Mouse (Mus musculus): Measurements from ENCODE around the gene Aqp5. TPM values are rescaled to one million over a fixed set of nuclear protein-coding genes. Genes with fewer than 3 reads are reported as not detected.

The Aqp5 gene
- polyA plus RNA-seq, 1 experiment from 2014 or later: 1.1 TPM

DNA sequence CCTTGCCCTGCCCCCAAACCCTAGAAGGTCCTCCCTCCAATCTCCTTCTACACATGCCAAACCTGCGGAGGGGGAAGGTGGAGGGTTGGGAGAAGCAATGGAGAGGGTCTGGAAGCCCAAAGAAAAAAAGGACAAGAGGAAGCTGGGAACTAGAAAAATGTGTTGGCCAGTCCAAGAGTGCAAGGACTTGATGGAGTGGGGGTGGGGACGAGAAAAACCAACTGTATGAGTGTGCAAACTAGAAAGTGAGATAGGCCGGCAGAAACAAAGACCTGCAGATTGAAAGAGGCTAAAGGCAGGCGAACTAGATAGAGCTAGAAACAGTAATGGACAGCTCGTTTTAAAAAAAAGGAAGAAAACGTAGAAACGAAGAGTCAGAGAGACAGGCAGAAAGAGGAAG lies 878 bp upstream of the Aqp5 start:
- Histone ChIP-seq H3K4me2 (ENCODE audit: low read length) (no peak overlapping the region), H3K36me3 (ENCODE audit: control insufficient read depth, insufficient read depth, low read length) (no peaks in the 10 kb centered on the region), H3K27ac (ENCODE audit: low read length) (no peak overlapping the region), H3K4me1 (ENCODE audit: control insufficient read depth, insufficient read depth, low read length) (peaks cover 8% of the 10 kb centered on the region), H3K27me3 (ENCODE audit: control insufficient read depth, insufficient read depth, low read depth, low read length) (peaks cover 76% of the 10 kb centered on the region), H3K4me3 (ENCODE audit: low read depth, low read length) (no peak overlapping the region), H3K9me3 (replicated peaks; ENCODE audit: control insufficient read depth, low read length, poor library complexity, severe bottlenecking) (no peaks in the 10 kb centered on the region), H3K9ac (ENCODE audit: low read depth, low read length) (no peak overlapping the region)
- ATAC-seq: no peak
- WGBS: 11% methylated on average over 7 of the region's 7 CpGs

GRCm38 (mm10) chr15:99592177-99592576 lies 1.6 kb downstream of the Aqp5 start:
- no peaks in the 10 kb centered on the region for H3K9me3 ChIP-seq (replicated peaks; ENCODE audit: control insufficient read depth, low read length, poor library complexity, severe bottlenecking)
- H3K27me3 ChIP-seq (ENCODE audit: control insufficient read depth, insufficient read depth, low read depth, low read length): peaks cover 64% of the 10 kb centered on the region
- no peak overlapping the region for H3K4me2 ChIP-seq (ENCODE audit: low read length)
- H3K4me1 ChIP-seq (ENCODE audit: control insufficient read depth, insufficient read depth, low read length): peaks cover 6% of the 10 kb centered on the region; the same call in 1 of the 2 replicates
- no peak overlapping the region for H3K4me3 ChIP-seq (ENCODE audit: low read depth, low read length)
- H3K27ac ChIP-seq (ENCODE audit: low read length): no peak overlapping the region
- no peak overlapping the region for H3K9ac ChIP-seq (ENCODE audit: low read depth, low read length)
- H3K36me3 ChIP-seq (ENCODE audit: control insufficient read depth, insufficient read depth, low read length): no peaks in the 10 kb centered on the region
- 66% methylated on average over 8 of the region's 8 CpGs for WGBS
- no peak for ATAC-seq

- no peak overlapping the region for H3K4me3 ChIP-seq (ENCODE audit: low read depth, low read length)
- H3K27me3 ChIP-seq (ENCODE audit: control insufficient read depth, insufficient read depth, low read depth, low read length): peaks cover 66% of the 10 kb centered on the region
- H3K36me3 ChIP-seq (ENCODE audit: control insufficient read depth, insufficient read depth, low read length): no peaks in the 10 kb centered on the region
- no peak overlapping the region for H3K4me2 ChIP-seq (ENCODE audit: low read length)
- H3K9ac ChIP-seq (ENCODE audit: low read depth, low read length): no peak overlapping the region
- no peak overlapping the region for H3K27ac ChIP-seq (ENCODE audit: low read length)
- H3K4me1 ChIP-seq (ENCODE audit: control insufficient read depth, insufficient read depth, low read length): peaks cover 6% of the 10 kb centered on the region; the same call in 1 of the 2 replicates
- no peak for ATAC-seq
- H3K9me3 ChIP-seq (replicated peaks; ENCODE audit: control insufficient read depth, low read length, poor library complexity, severe bottlenecking): no peaks in the 10 kb centered on the region
- WGBS: 88% methylated on average over 5 of the region's 5 CpGs
These were observed 2.3 kb downstream of the Aqp5 start for GRCm38 (mm10) chr15:99592877-99593276.

DNA sequence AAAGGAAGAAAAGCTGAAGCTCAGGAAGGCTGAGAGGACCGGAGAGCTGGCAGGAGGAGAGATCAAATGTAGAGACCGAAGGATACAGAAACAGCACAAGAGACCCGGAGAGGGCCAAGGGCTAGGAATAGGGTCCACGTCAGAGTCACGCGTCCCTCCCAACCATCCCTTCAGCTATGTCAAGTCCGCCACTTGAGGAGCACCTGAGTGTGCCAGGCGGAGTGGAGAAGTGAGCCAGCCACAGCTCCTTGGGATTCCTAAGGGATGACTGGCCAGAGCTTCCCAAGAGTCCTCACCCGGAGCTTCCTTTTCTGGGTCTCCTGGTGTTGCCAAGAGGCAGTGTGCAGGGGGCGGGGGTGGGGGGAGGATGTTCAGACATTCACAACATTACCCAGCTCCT lies 4.4 kb downstream of the Aqp5 start:
- Histone ChIP-seq H3K4me3 (ENCODE audit: low read depth, low read length) (no peak overlapping the region), H3K4me1 (ENCODE audit: control insufficient read depth, insufficient read depth, low read length) (peaks cover 11% of the 10 kb centered on the region), H3K9me3 (replicated peaks; ENCODE audit: control insufficient read depth, low read length, poor library complexity, severe bottlenecking) (no peaks in the 10 kb centered on the region), H3K9ac (ENCODE audit: low read depth, low read length) (no peak overlapping the region), H3K4me2 (ENCODE audit: low read length) (no peak overlapping the region), H3K27me3 (ENCODE audit: control insufficient read depth, insufficient read depth, low read depth, low read length) (peaks cover 47% of the 10 kb centered on the region), H3K27ac (ENCODE audit: low read length) (no peak overlapping the region), H3K36me3 (ENCODE audit: control insufficient read depth, insufficient read depth, low read length) (no peaks in the 10 kb centered on the region)
- ATAC-seq: no peak
- 90% methylated on average over 10 of the region's 10 CpGs for WGBS

DNA sequence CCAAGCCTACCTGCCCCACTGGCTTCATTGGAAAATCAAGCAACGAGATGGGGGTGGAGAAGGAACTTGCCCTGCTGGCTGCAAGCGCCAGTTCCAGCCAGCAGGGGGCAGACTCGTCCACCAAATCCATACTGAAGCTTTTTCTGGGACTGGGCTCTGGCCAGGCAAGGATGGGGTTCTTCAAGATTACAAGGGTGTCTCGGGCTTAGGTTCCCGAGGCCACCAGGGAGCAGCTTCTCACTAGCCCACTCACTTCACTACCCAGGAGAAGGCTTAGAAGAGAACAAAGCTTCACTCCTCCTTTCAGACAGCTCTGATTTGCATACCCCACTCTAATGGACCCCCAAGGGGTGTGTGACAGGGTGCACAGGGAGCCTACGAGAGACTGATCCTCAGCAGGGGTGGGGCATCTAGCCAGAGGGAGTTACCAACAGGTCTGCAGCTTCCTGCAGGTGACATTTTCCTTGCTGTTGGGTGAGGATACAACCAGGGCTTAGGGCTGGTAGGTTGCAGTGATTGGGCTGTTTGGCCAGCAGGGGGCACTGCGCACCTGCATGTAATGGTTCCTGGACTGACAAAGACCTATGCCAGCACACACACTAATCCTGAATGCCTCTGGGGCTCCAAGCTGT lies 5.6 kb downstream of the Aqp5 start:
- WGBS: 0% methylated on average over 7 of the region's 7 CpGs
- H3K9ac ChIP-seq (ENCODE audit: low read depth, low read length): peak overlapping the region; percentile 43; the same call in 1 of the 2 replicates
- peak; percentile 81 for ATAC-seq
- H3K36me3 ChIP-seq (ENCODE audit: control insufficient read depth, insufficient read depth, low read length): no peaks in the 10 kb centered on the region
- peaks cover 10% of the 10 kb centered on the region for H3K4me1 ChIP-seq (ENCODE audit: control insufficient read depth, insufficient read depth, low read length)
- peak overlapping the region; percentile 58; the same call in 1 of the 2 replicates for H3K27ac ChIP-seq (ENCODE audit: low read length)
- H3K4me3 ChIP-seq (ENCODE audit: low read depth, low read length): no peak overlapping the region
- no peaks in the 10 kb centered on the region for H3K9me3 ChIP-seq (replicated peaks; ENCODE audit: control insufficient read depth, low read length, poor library complexity, severe bottlenecking)
- H3K27me3 ChIP-seq (ENCODE audit: control insufficient read depth, insufficient read depth, low read depth, low read length): peaks cover 35% of the 10 kb centered on the region
- no peak overlapping the region for H3K4me2 ChIP-seq (ENCODE audit: low read length)

- Histone ChIP-seq H3K9me3 (replicated peaks; ENCODE audit: control insufficient read depth, low read length, poor library complexity, severe bottlenecking) (no peaks in the 10 kb centered on the region), H3K27ac (ENCODE audit: low read length) (no peak overlapping the region), H3K9ac (ENCODE audit: low read depth, low read length) (no peak overlapping the region), H3K27me3 (ENCODE audit: control insufficient read depth, insufficient read depth, low read depth, low read length) (peaks cover 29% of the 10 kb centered on the region), H3K36me3 (ENCODE audit: control insufficient read depth, insufficient read depth, low read length) (no peaks in the 10 kb centered on the region), H3K4me3 (ENCODE audit: low read depth, low read length) (no peak overlapping the region), H3K4me1 (ENCODE audit: control insufficient read depth, insufficient read depth, low read length) (peaks cover 10% of the 10 kb centered on the region), H3K4me2 (ENCODE audit: low read length) (no peak overlapping the region)
- no peak; the same call in 1 of the 2 replicates for ATAC-seq
- whole genome bisulfite sequencing: 63% methylated on average over 7 of the region's 7 CpGs
These were observed 6.3 kb downstream of the Aqp5 start for GRCm38 (mm10) chr15:99596841-99597240.

- Histone ChIP-seq H3K36me3 (ENCODE audit: control insufficient read depth, insufficient read depth, low read length) (no peaks in the 10 kb centered on the region), H3K9me3 (replicated peaks; ENCODE audit: control insufficient read depth, low read length, poor library complexity, severe bottlenecking) (no peaks in the 10 kb centered on the region), H3K4me1 (ENCODE audit: control insufficient read depth, insufficient read depth, low read length) (peaks cover 13% of the 10 kb centered on the region), H3K27me3 (ENCODE audit: control insufficient read depth, insufficient read depth, low read depth, low read length) (peaks cover 21% of the 10 kb centered on the region), H3K4me3 (ENCODE audit: low read depth, low read length) (no peak overlapping the region), H3K4me2 (ENCODE audit: low read length) (no peak overlapping the region), H3K9ac (ENCODE audit: low read depth, low read length) (no peak overlapping the region), H3K27ac (ENCODE audit: low read length) (no peak overlapping the region)
- ATAC-seq: no peak
- WGBS: 63% methylated on average over 8 of the region's 8 CpGs
These were observed 7.0 kb downstream of the Aqp5 start for GRCm38 (mm10) chr15:99597596-99597995.

- no peaks in the 10 kb centered on the region for H3K9me3 ChIP-seq (replicated peaks; ENCODE audit: control insufficient read depth, low read length, poor library complexity, severe bottlenecking)
- no peak overlapping the region for H3K27ac ChIP-seq (ENCODE audit: low read length)
- 33% methylated on average over 17 of the region's 17 CpGs for WGBS
- H3K36me3 ChIP-seq (ENCODE audit: control insufficient read depth, insufficient read depth, low read length): no peaks in the 10 kb centered on the region
- H3K9ac ChIP-seq (ENCODE audit: low read depth, low read length): no peak overlapping the region
- no peak for ATAC-seq
- H3K27me3 ChIP-seq (ENCODE audit: control insufficient read depth, insufficient read depth, low read depth, low read length): peaks cover 10% of the 10 kb centered on the region
- peaks cover 13% of the 10 kb centered on the region for H3K4me1 ChIP-seq (ENCODE audit: control insufficient read depth, insufficient read depth, low read length)
- no peak overlapping the region for H3K4me2 ChIP-seq (ENCODE audit: low read length)
- H3K4me3 ChIP-seq (ENCODE audit: low read depth, low read length): no peak overlapping the region
These were observed 8.9 kb downstream of the Aqp5 start for GRCm38 (mm10) chr15:99599245-99600070.
